Mouse (Mus musculus) liver, adult 2 months (tissue): ENCODE data around the gene Heatr3.

Source experiments
- CTCF ChIP-seq: fragments of 200-500 bp; IDR thresholded peaks from 2 replicates; pipeline ENCODE4 v1.5.1; 2011; ENCODE audit warnings: low read depth, low read length, control low read depth
- POLR2A ChIP-seq: fragments of 200-500 bp; IDR thresholded peaks from 2 replicates; pipeline ENCODE4 v1.6.1; 2011; ENCODE audit warnings: low read length, control low read depth; ENCODE audit not compliant: insufficient read depth; ENCODE audit errors: extremely low read depth

DNA sequence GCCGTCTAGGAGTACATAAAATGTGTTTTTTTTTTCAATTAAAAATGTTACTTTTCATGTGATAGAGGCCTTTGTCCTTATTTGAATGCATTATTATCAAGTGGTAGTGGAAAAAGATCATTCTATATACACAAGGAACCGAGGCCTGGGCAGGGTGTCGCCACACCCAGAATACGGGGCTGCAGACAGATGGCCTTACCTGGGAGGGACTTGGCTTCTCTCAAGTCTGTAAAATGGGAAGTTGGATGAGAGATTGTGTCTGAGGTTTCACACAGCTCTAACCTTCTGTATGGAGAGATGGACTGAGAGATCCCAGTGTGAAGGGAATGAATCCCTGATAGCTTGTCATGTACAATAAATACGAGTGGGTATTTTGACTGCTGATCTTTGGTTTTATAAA lies 6.4 kb downstream of the Heatr3 start:
- TF ChIP-seq CTCF: no peak
- no peak for TF ChIP-seq POLR2A
